Mouse (Mus musculus) ES-E14 (cell line): Measurements from ENCODE around the gene Kitl. TPM values are rescaled to one million over a fixed set of nuclear protein-coding genes. Genes with fewer than 3 reads are reported as not detected.

Experiments used
- DNase-seq: peaks from one replicate; pipeline ENCODE4 v3.0.0-alpha.2; 2013; ENCODE audit warnings: low read depth, low spot score
- H3K27ac ChIP-seq: 2 replicates; pipeline ENCODE4 v1.5.1; 2012; ENCODE audit warnings: low read depth, mild to moderate bottlenecking, low read length, moderate library complexity, mixed read lengths; ENCODE audit not compliant: poor library complexity, insufficient read depth, severe bottlenecking
- H3K36me3 ChIP-seq: 2 replicates; pipeline ENCODE4 v1.6.1; 2012; ENCODE audit warnings: mild to moderate bottlenecking, low read length, moderate library complexity, mixed read lengths; ENCODE audit not compliant: control insufficient read depth, poor library complexity, insufficient read depth, severe bottlenecking
- H3K4me1 ChIP-seq, 2 experiments: fragments of 150-350 bp in 1 of 2; sonication (generic) in 1 of 2; 2 replicates each; pipeline ENCODE4 v1.6.1; 2012; ENCODE audit warnings: low read length in 2 of 2, mild to moderate bottlenecking in 1 of 2, mixed read lengths in 1 of 2; ENCODE audit not compliant: control insufficient read depth in 2 of 2, insufficient read depth in 2 of 2, poor library complexity in 1 of 2
- H3K4me3 ChIP-seq, 2 experiments: fragments of 150-350 bp in 1 of 2; sonication (generic) in 1 of 2; 2 replicates each; pipeline ENCODE4 v1.5.1; 2012; ENCODE audit warnings: low read length in 2 of 2, low read depth in 1 of 2, mild to moderate bottlenecking in 1 of 2, mixed read lengths in 1 of 2; ENCODE audit not compliant: insufficient read depth in 1 of 2, poor library complexity in 1 of 2, severe bottlenecking in 1 of 2
- H3K9ac ChIP-seq: 2 replicates; pipeline ENCODE4 v1.6.1; 2012; ENCODE audit warnings: low read depth, mild to moderate bottlenecking, low read length, mixed read lengths; ENCODE audit not compliant: poor library complexity, insufficient read depth, severe bottlenecking
- H3K9me3 ChIP-seq: fragments of 150-350 bp; sonication (generic); 2 replicates; pipeline ENCODE4 v1.6.1; 2012; ENCODE audit warnings: low read depth, mild to moderate bottlenecking, low read length; ENCODE audit not compliant: control insufficient read depth, insufficient read depth
- CHD2 ChIP-seq: IDR thresholded peaks from 2 replicates; pipeline ENCODE4 v1.6.1; 2014; ENCODE audit warnings: mild to moderate bottlenecking, low read depth, low read length, inconsistent platforms
- HCFC1 ChIP-seq: IDR thresholded peaks from 2 replicates; pipeline ENCODE4 v1.6.1; 2012; ENCODE audit warnings: low read length, inconsistent platforms, borderline replicate concordance; ENCODE audit not compliant: insufficient read depth
- MAFK ChIP-seq: IDR thresholded peaks from 2 replicates; pipeline ENCODE4 v1.6.1; 2014; ENCODE audit warnings: mild to moderate bottlenecking, low read depth, low read length, inconsistent platforms; ENCODE audit not compliant: insufficient read depth
- ZC3H11A ChIP-seq: IDR thresholded peaks from 2 replicates; pipeline ENCODE4 v1.6.1; 2012; ENCODE audit warnings: low read depth, mild to moderate bottlenecking, inconsistent platforms, low read length, borderline replicate concordance
- ZNF384 ChIP-seq: IDR thresholded peaks from 2 replicates; pipeline ENCODE4 v1.6.1; 2012; ENCODE audit warnings: low read depth, low read length, inconsistent platforms
- in situ Hi-C, 2 experiments: fragments of 600-800 bp; cut with MboI; formaldehyde crosslinking; loops; one replicate each; pipeline ENCODE4 v1.15.1; 2025; ENCODE audit warnings: low sequenced_read_pairs in 2 of 2, inconsistent platforms in 1 of 2; ENCODE audit not compliant: unreplicated experiment in 2 of 2
- total RNA-seq: library from RNA; depleted of rRNA; stranded (reverse); fragments of 300-350 nt; gene quantifications from 2 replicates; pipeline ENCODE4 v1.2.3, GENCODE M21; 2012

Gene Kitl
- total RNA-seq, 1 experiment: 8.7 TPM

- no peak for TF ChIP-seq ZNF384
- TF ChIP-seq ZC3H11A: no peak
- TF ChIP-seq HCFC1: no peak
- TF ChIP-seq MAFK: no peak
- TF ChIP-seq CHD2: no peak
- peak; percentile 40 for DNase-seq
Observed at GRCm38 (mm10) chr10:100022090-100022834, 6.8 kb downstream of the Kitl start.

GRCm38 (mm10) chr10:100022835-100023093, 7.3 kb downstream of the Kitl start:
- Histone ChIP-seq H3K4me1 (peaks cover 2 to 3% of the 10 kb centered on the region in 2 experiments; a peak in 2 of 4 replicates), H3K9me3 (no peaks in the 10 kb centered on the region), H3K9ac (no peak overlapping the region), H3K36me3 (no peaks in the 10 kb centered on the region), H3K4me3 (no peak overlapping the region), H3K27ac (no peak overlapping the region)
- in situ Hi-C loops: no loop called here
- no peak for DNase-seq
- TF ChIP-seq ZNF384: no peak
- TF ChIP-seq HCFC1: no peak
- no peak for TF ChIP-seq ZC3H11A
- no peak for TF ChIP-seq MAFK
- no peak for TF ChIP-seq CHD2

More at GRCm38 (mm10) chr10:100022090-100022834, 6.8 kb downstream of the Kitl start:
- no peak overlapping the region for H3K4me3 ChIP-seq
- H3K36me3 ChIP-seq: no peaks in the 10 kb centered on the region
- H3K9ac ChIP-seq: no peak overlapping the region
- H3K9me3 ChIP-seq: no peaks in the 10 kb centered on the region
- no peak overlapping the region for H3K27ac ChIP-seq
- H3K4me1 ChIP-seq: peaks cover 2 to 3% of the 10 kb centered on the region in 2 experiments; a peak in 2 of 4 replicates
- in situ Hi-C loops: no loop called here

DNA sequence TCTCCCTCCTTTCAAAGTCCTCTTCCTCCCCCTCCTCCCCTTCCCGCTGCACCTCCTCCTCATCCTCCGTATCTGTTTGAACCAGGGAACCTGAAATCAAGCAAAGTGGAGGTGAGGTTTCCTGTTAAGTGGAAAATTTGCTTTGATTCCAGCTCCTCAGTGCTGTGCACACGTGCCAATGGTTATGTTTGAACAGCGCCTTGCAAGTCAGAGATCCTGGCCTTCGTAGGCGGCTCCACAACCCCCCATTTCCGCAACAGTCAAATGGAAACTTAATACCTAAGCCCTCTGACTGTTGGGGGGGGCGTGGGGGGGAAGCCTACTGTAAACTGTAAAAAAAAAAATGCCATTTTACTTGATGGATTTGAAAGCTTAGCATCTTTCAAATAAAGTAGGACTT, 10.2 kb downstream of the Kitl start:
- Histone ChIP-seq H3K9ac (no peak overlapping the region), H3K9me3 (no peaks in the 10 kb centered on the region), H3K36me3 (no peaks in the 10 kb centered on the region), H3K4me1 (peaks cover 2 to 3% of the 10 kb centered on the region in 2 experiments; a peak in 2 of 4 replicates), H3K4me3 (no peak overlapping the region), H3K27ac (no peak overlapping the region)
- in situ Hi-C loops: no loop called here
- no peak for TF ChIP-seq MAFK
- TF ChIP-seq ZC3H11A: no peak
- TF ChIP-seq HCFC1: no peak
- TF ChIP-seq CHD2: no peak
- TF ChIP-seq ZNF384: no peak
- DNase-seq: no peak

- Histone ChIP-seq H3K4me1 (peaks cover 2 to 7% of the 10 kb centered on the region in 2 experiments; a peak in 2 of 4 replicates), H3K9ac (no peak overlapping the region), H3K9me3 (no peaks in the 10 kb centered on the region), H3K36me3 (no peaks in the 10 kb centered on the region), H3K4me3 (no peak overlapping the region), H3K27ac (no peak overlapping the region)
- in situ Hi-C loops: no loop called here
- TF ChIP-seq HCFC1: no peak
- no peak for TF ChIP-seq ZC3H11A
- no peak for TF ChIP-seq CHD2
- no peak for TF ChIP-seq MAFK
- no peak for TF ChIP-seq ZNF384
- no peak for DNase-seq
Observed at GRCm38 (mm10) chr10:100026778-100027177, 11.3 kb downstream of the Kitl start.

- no peaks in the 10 kb centered on the region for H3K9me3 ChIP-seq
- H3K4me3 ChIP-seq: no peak overlapping the region
- TF ChIP-seq ZNF384 (no peak), HCFC1 (no peak), ZC3H11A (no peak), CHD2 (no peak), MAFK (no peak)
- no peaks in the 10 kb centered on the region for H3K36me3 ChIP-seq
- DNase-seq: no peak
- in situ Hi-C loops: no loop called here
- no peak overlapping the region for H3K27ac ChIP-seq
- no peak overlapping the region for H3K9ac ChIP-seq
- peaks cover 0 to 4% of the 10 kb centered on the region in 2 experiments; a peak in 1 of 4 replicates for H3K4me1 ChIP-seq
Observed at GRCm38 (mm10) chr10:100030385-100030784, 15.0 kb downstream of the Kitl start.
